Mouse (Mus musculus): ENCODE measurements around the gene Cul1. TPM values are rescaled to one million over a fixed set of nuclear protein-coding genes. Genes with fewer than 3 reads are reported as not detected.
A peak's percentile ranks its signal among the peaks of the same experiment; 100 is the strongest.
"Not testable (repeated sequence)": the region's sequence is repeated elsewhere in the genome, so short reads cannot be mapped to it uniquely, and the experiment has no call there.

Gene Cul1
- polyA plus RNA-seq, 1 experiment from 2014 or later, result 182 TPM

GRCm38 (mm10) chr6:47426556-47426955, 26.6 kb upstream of the Cul1 start:
- H3K4me2 ChIP-seq (ENCODE audit: low read depth, low read length); H3K27ac ChIP-seq (replicated peaks; ENCODE audit: low read depth, low read length); H3K9me3 ChIP-seq (replicated peaks; ENCODE audit: control insufficient read depth, low read length); H3K36me3 ChIP-seq (replicated peaks; ENCODE audit: control insufficient read depth, insufficient read depth, low read depth, low read length); ATAC-seq (replicated peaks; ENCODE audit: insufficient number of reproducible peaks, low FRiP score, low TSS enrichment, low read depth); DNase-seq (ENCODE audit: low spot score); H3K4me3 ChIP-seq (ENCODE audit: low read depth, low read length); H3K27me3 ChIP-seq (ENCODE audit: control insufficient read depth, insufficient read depth, low read length); H3K9ac ChIP-seq (replicated peaks; ENCODE audit: low read length); H3K4me1 ChIP-seq (ENCODE audit: control insufficient read depth, insufficient read depth, low read length): not testable (repeated sequence)
- WGBS, result 94% methylated on average over 4 of the region's 4 CpGs

GRCm38 (mm10) chr6:47432795-47433194, 20.4 kb upstream of the Cul1 start:
- not testable (repeated sequence) for DNase-seq (ENCODE audit: low spot score); H3K4me1 ChIP-seq (ENCODE audit: control insufficient read depth, insufficient read depth, low read length); H3K4me3 ChIP-seq (ENCODE audit: low read depth, low read length); H3K27me3 ChIP-seq (ENCODE audit: control insufficient read depth, insufficient read depth, low read length); H3K36me3 ChIP-seq (replicated peaks; ENCODE audit: control insufficient read depth, insufficient read depth, low read depth, low read length); H3K9ac ChIP-seq (replicated peaks; ENCODE audit: low read length); H3K27ac ChIP-seq (replicated peaks; ENCODE audit: low read depth, low read length); ATAC-seq (replicated peaks; ENCODE audit: insufficient number of reproducible peaks, low FRiP score, low TSS enrichment, low read depth); H3K9me3 ChIP-seq (replicated peaks; ENCODE audit: control insufficient read depth, low read length); H3K4me2 ChIP-seq (ENCODE audit: low read depth, low read length)
- 86% methylated on average over 12 of the region's 12 CpGs for WGBS

GRCm38 (mm10) chr6:47440080-47440479, 13.1 kb upstream of the Cul1 start:
- H3K4me2 ChIP-seq (ENCODE audit: low read depth, low read length), result no peak overlapping the region
- H3K36me3 ChIP-seq (replicated peaks; ENCODE audit: control insufficient read depth, insufficient read depth, low read depth, low read length), result no peaks in the 10 kb centered on the region
- H3K4me3 ChIP-seq (ENCODE audit: low read depth, low read length), result no peak overlapping the region
- 74% methylated on average over 2 of the region's 2 CpGs for WGBS
- H3K9ac ChIP-seq (replicated peaks; ENCODE audit: low read length), result no peak overlapping the region
- no peak overlapping the region for H3K27ac ChIP-seq (replicated peaks; ENCODE audit: low read depth, low read length)
- H3K27me3 ChIP-seq (ENCODE audit: control insufficient read depth, insufficient read depth, low read length), result no peaks in the 10 kb centered on the region
- DNase-seq (ENCODE audit: low spot score) (no peak), ATAC-seq (replicated peaks; ENCODE audit: insufficient number of reproducible peaks, low FRiP score, low TSS enrichment, low read depth) (no peak)
- no peaks in the 10 kb centered on the region for H3K4me1 ChIP-seq (ENCODE audit: control insufficient read depth, insufficient read depth, low read length)
- no peaks in the 10 kb centered on the region for H3K9me3 ChIP-seq (replicated peaks; ENCODE audit: control insufficient read depth, low read length)

- no peaks in the 10 kb centered on the region for H3K4me1 ChIP-seq (ENCODE audit: control insufficient read depth, insufficient read depth, low read length)
- H3K27me3 ChIP-seq (ENCODE audit: control insufficient read depth, insufficient read depth, low read length), result no peaks in the 10 kb centered on the region
- DNase-seq (ENCODE audit: low spot score) (no peak), ATAC-seq (replicated peaks; ENCODE audit: insufficient number of reproducible peaks, low FRiP score, low TSS enrichment, low read depth) (no peak)
- no peaks in the 10 kb centered on the region for H3K36me3 ChIP-seq (replicated peaks; ENCODE audit: control insufficient read depth, insufficient read depth, low read depth, low read length)
- no peaks in the 10 kb centered on the region for H3K9me3 ChIP-seq (replicated peaks; ENCODE audit: control insufficient read depth, low read length)
- no peak overlapping the region for H3K27ac ChIP-seq (replicated peaks; ENCODE audit: low read depth, low read length)
- WGBS, result 88% methylated on average over 1 of the region's 1 CpGs
- no peak overlapping the region for H3K4me3 ChIP-seq (ENCODE audit: low read depth, low read length)
- no peak overlapping the region for H3K9ac ChIP-seq (replicated peaks; ENCODE audit: low read length)
- H3K4me2 ChIP-seq (ENCODE audit: low read depth, low read length), result no peak overlapping the region
Measured at GRCm38 (mm10) chr6:47447658-47448057, 5.5 kb upstream of the Cul1 start.

GRCm38 (mm10) chr6:47453522-47454130, 428 bp downstream of the Cul1 start:
- H3K4me2 ChIP-seq (ENCODE audit: low read depth, low read length), result peak overlapping the region; percentile 76
- ATAC-seq (replicated peaks; ENCODE audit: insufficient number of reproducible peaks, low FRiP score, low TSS enrichment, low read depth), result peak; percentile 85
- WGBS, result under 1% methylated on average over 36 of the region's 42 CpGs

GRCm38 (mm10) chr6:47454131-47454574, 955 bp downstream of the Cul1 start:
- no peaks in the 10 kb centered on the region for H3K36me3 ChIP-seq (replicated peaks; ENCODE audit: control insufficient read depth, insufficient read depth, low read depth, low read length)
- peak overlapping the region; percentile 99 for H3K4me3 ChIP-seq (ENCODE audit: low read depth, low read length)
- DNase-seq (ENCODE audit: low spot score) (peak; percentile 70), ATAC-seq (replicated peaks; ENCODE audit: insufficient number of reproducible peaks, low FRiP score, low TSS enrichment, low read depth) (peak; percentile 84)
- no peaks in the 10 kb centered on the region for H3K4me1 ChIP-seq (ENCODE audit: control insufficient read depth, insufficient read depth, low read length)
- peak overlapping the region; percentile 99 for H3K9ac ChIP-seq (replicated peaks; ENCODE audit: low read length)
- no peaks in the 10 kb centered on the region for H3K9me3 ChIP-seq (replicated peaks; ENCODE audit: control insufficient read depth, low read length)
- H3K27me3 ChIP-seq (ENCODE audit: control insufficient read depth, insufficient read depth, low read length), result no peaks in the 10 kb centered on the region
- peak overlapping the region; percentile 98 for H3K27ac ChIP-seq (replicated peaks; ENCODE audit: low read depth, low read length)
- WGBS, result 0% methylated on average over 10 of the region's 72 CpGs
- H3K4me2 ChIP-seq (ENCODE audit: low read depth, low read length), result peak overlapping the region; percentile 76

More at GRCm38 (mm10) chr6:47453522-47454130, 428 bp downstream of the Cul1 start:
- Histone ChIP-seq H3K9ac (replicated peaks; ENCODE audit: low read length) (peak overlapping the region; percentile 99), H3K4me1 (ENCODE audit: control insufficient read depth, insufficient read depth, low read length) (no peaks in the 10 kb centered on the region), H3K4me3 (ENCODE audit: low read depth, low read length) (peak overlapping the region; percentile 99), H3K27ac (replicated peaks; ENCODE audit: low read depth, low read length) (peak overlapping the region; percentile 98), H3K9me3 (replicated peaks; ENCODE audit: control insufficient read depth, low read length) (no peaks in the 10 kb centered on the region), H3K27me3 (ENCODE audit: control insufficient read depth, insufficient read depth, low read length) (no peaks in the 10 kb centered on the region), H3K36me3 (replicated peaks; ENCODE audit: control insufficient read depth, insufficient read depth, low read depth, low read length) (no peaks in the 10 kb centered on the region)
- peak; percentile 87 for DNase-seq (ENCODE audit: low spot score)

- Histone ChIP-seq H3K9ac (replicated peaks; ENCODE audit: low read length) (peak overlapping the region; percentile 99), H3K27ac (replicated peaks; ENCODE audit: low read depth, low read length) (peak overlapping the region; percentile 98), H3K27me3 (ENCODE audit: control insufficient read depth, insufficient read depth, low read length) (no peaks in the 10 kb centered on the region), H3K4me3 (ENCODE audit: low read depth, low read length) (peak overlapping the region; percentile 99), H3K9me3 (replicated peaks; ENCODE audit: control insufficient read depth, low read length) (no peaks in the 10 kb centered on the region), H3K36me3 (replicated peaks; ENCODE audit: control insufficient read depth, insufficient read depth, low read depth, low read length) (no peaks in the 10 kb centered on the region), H3K4me1 (ENCODE audit: control insufficient read depth, insufficient read depth, low read length) (no peaks in the 10 kb centered on the region), H3K4me2 (ENCODE audit: low read depth, low read length) (peak overlapping the region; percentile 76)
- peak; percentile 77 for DNase-seq (ENCODE audit: low spot score)
- ATAC-seq (replicated peaks; ENCODE audit: insufficient number of reproducible peaks, low FRiP score, low TSS enrichment, low read depth), result peak; percentile 85
- WGBS, result under 1% methylated on average over 69 of the region's 79 CpGs
Measured at GRCm38 (mm10) chr6:47454575-47455571, 1.7 kb downstream of the Cul1 start.

GRCm38 (mm10) chr6:47455843-47456242, 2.6 kb downstream of the Cul1 start:
- H3K36me3 ChIP-seq (replicated peaks; ENCODE audit: control insufficient read depth, insufficient read depth, low read depth, low read length), result no peaks in the 10 kb centered on the region
- H3K27ac ChIP-seq (replicated peaks; ENCODE audit: low read depth, low read length), result no peak overlapping the region
- H3K4me1 ChIP-seq (ENCODE audit: control insufficient read depth, insufficient read depth, low read length), result no peaks in the 10 kb centered on the region
- DNase-seq (ENCODE audit: low spot score) (no peak), ATAC-seq (replicated peaks; ENCODE audit: insufficient number of reproducible peaks, low FRiP score, low TSS enrichment, low read depth) (no peak)
- 91% methylated on average over 1 of the region's 1 CpGs for WGBS
- no peak overlapping the region for H3K9ac ChIP-seq (replicated peaks; ENCODE audit: low read length)
- peak overlapping the region; percentile 99 for H3K4me3 ChIP-seq (ENCODE audit: low read depth, low read length)
- H3K27me3 ChIP-seq (ENCODE audit: control insufficient read depth, insufficient read depth, low read length), result no peaks in the 10 kb centered on the region
- H3K4me2 ChIP-seq (ENCODE audit: low read depth, low read length), result peak overlapping the region; percentile 76
- no peaks in the 10 kb centered on the region for H3K9me3 ChIP-seq (replicated peaks; ENCODE audit: control insufficient read depth, low read length)
